Mouse (Mus musculus) brown adipose tissue, adult 24 weeks (tissue): ENCODE measurements at regions not wholly inside any gene's neighbourhood (a gene's known extent, or its start where the extent isn't known, plus 50 kb on each side); places are given as distances from the start of the nearest gene placed in this dataset.

Source experiments
- H3K27ac ChIP-seq: fragments of 200-500 bp; replicated peaks from 2 replicates; pipeline ENCODE4 v1.5.1; 2012; ENCODE audit warnings: low read depth, mild to moderate bottlenecking, low read length
- H3K4me1 ChIP-seq: fragments of 200-500 bp; 2 replicates; pipeline ENCODE4 v1.6.1; 2012; ENCODE audit warnings: low read length, mixed read lengths; ENCODE audit not compliant: control insufficient read depth, insufficient read depth, insufficient read length
- H3K4me3 ChIP-seq: fragments of 200-500 bp; 2 replicates; pipeline ENCODE4 v1.5.1; 2012; ENCODE audit warnings: low read depth, mild to moderate bottlenecking, low read length, moderate library complexity; ENCODE audit not compliant: insufficient read depth

- Histone ChIP-seq H3K4me3 (no peak overlapping the region), H3K27ac (no peak overlapping the region), H3K4me1 (no peaks in the 10 kb centered on the region)
These were observed 192.7 kb upstream of the Msx2 start for GRCm38 (mm10) chr13:53665592-53665991.

DNA sequence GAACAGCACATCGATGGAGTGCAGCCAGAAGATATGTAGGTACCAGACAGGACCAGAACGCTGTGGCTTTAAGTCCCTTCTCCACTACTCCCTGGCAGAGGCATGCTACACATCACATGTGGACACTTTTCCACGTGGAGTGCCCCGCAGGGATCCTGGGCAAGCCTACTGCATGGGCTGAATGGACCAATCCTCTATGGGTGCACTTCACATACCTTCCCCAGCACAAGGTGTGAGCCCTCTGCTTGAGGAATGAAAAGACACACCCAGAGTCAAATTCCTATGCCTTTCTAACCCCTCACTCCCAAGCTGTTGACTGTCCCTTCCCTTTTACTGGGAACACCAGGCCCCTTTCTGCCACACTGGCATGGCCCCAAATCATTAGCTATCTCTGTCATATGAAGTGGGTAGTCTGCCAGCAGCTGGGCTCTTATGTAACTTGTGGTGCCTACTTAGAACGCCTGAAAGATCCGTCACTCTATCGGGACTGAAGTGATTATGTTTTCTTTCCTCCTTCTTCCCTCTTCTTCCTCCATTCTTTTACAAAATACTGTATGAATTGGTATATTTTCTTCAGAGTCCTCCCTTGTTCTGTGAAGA is 191.9 kb upstream of the Msx2 start:
- Histone ChIP-seq H3K27ac (no peak overlapping the region), H3K4me3 (no peak overlapping the region), H3K4me1 (no peaks in the 10 kb centered on the region)

DNA sequence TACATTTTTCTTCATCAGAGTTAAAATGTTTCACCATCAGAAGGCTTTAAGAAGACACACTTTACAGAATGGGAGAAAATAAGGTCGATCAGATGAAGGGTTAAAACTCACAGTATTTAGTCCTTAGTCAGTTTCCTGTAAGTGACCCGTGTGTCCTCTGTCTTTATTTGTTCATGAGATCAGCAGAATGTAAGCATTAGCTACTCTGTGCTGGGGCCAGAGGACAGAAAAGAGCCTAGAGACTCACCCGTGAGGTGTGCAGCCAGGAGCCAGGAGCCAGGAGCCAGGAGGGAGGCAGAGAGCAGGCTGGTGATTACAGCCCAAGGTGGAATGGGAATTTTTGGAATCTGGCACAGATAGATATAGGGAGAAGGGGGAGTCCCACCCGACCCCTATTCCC is 180.0 kb upstream of the Msx2 start:
- no peak overlapping the region for H3K4me3 ChIP-seq
- H3K27ac ChIP-seq: no peak overlapping the region

DNA sequence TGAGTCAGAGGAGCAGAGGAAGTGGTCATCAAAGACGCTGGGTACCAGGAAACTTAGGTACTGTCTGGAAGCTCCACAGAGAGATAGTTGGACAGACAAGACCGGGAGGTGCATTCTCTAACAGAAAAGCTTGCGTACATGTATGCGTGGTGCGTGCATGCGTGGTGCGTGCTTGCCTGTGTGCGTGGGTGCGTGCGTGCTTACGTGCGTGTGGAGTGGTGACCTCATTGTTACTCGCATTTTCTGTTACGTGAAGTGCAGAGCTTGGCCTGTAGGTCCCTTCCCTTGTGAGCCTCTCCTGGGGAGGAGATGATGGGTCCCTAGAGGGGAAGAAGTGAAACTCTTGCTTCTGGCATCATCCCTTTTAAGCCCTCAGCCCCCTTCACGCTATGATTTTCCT is 175.5 kb upstream of the Msx2 start:
- no peak overlapping the region for H3K27ac ChIP-seq
- H3K4me3 ChIP-seq: no peak overlapping the region
- no peaks in the 10 kb centered on the region for H3K4me1 ChIP-seq

More for the DNA sequence above, 180.0 kb upstream of the Msx2 start:
- no peaks in the 10 kb centered on the region for H3K4me1 ChIP-seq

DNA sequence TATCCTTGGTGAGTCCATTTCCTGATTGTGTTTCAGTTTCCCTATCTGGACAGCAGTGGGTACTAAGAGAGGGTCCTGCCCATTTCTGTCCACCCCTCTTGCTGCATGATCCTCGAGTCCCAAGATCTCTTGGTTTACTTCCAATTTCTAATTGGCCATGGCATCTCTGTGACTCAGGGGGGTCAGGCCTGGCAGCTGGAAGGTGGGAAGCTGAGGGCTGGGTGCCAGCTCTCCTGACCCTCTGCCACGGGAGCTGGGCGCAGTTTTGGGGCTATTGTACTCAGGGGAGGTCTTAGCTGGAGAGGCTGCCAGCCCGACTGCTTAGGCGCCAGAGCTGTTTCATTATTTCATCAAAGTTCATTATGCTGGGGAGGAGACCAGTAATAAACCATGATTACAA is 169.7 kb upstream of the Msx2 start:
- Histone ChIP-seq H3K4me1 (no peaks in the 10 kb centered on the region), H3K27ac (no peak overlapping the region), H3K4me3 (no peak overlapping the region)

DNA sequence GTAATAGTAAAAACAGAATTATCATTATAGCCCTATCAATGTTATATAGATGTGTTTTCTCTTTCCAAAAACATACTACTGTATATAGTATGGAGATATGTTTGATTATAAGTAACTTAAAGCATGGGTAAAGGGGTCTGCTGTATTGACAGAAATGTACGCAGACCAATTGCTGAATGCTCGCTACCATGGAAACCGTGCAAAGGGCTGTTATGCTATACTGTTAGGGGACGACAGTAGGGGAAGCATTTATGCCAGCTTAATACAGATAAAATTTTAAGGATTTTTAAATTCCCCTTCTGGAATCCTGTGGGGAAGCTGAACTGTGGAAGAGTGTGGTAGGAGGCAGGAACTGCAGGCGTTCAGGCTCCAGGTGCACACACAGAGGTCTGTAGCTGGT is 166.7 kb upstream of the Msx2 start:
- Histone ChIP-seq H3K4me3 (no peak overlapping the region), H3K4me1 (no peaks in the 10 kb centered on the region), H3K27ac (no peak overlapping the region)

DNA sequence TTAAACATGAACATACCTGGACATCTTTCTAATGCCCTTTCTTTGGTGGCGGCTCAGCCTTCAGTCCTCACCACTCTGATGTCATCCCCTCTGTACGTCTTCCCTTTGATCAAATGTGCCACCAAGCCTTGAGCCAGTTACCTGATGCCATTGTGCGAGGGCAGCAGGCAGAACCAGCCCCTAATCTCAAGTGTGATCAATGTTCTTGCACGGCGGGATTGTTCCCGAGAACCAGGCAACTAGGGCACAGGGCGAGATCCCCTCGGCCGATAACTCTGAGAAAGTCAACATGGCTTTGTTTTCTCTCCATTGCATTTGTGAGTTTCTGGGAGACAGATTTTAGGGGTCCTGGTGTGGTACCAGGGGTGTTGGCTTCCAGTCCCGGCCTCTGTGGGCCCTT is 166.2 kb upstream of the Msx2 start:
- Histone ChIP-seq H3K4me3 (no peak overlapping the region), H3K27ac (no peak overlapping the region), H3K4me1 (no peaks in the 10 kb centered on the region)

DNA sequence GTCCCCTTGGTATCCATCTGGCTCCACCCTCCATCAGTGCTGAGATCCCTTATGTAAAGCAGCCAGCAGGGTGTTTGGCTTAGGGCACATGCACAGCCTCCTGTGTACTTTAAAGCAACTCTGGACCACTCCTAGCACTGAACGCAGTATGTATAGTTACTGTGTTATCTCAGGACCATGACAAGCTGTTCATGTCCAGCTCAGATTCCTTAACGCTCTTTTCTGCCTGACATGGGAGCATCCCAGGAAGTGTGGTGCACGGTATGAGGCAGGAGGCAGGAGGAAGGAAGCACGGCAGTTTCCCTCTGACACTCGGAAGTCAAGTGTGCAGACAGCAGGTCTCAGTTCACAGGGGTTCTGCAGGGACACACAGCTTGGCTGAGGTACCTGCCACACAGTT is 163.1 kb upstream of the Msx2 start:
- Histone ChIP-seq H3K27ac (no peak overlapping the region), H3K4me3 (no peak overlapping the region), H3K4me1 (no peaks in the 10 kb centered on the region)

- H3K4me3 ChIP-seq: no peak overlapping the region
These were observed 161.8 kb upstream of the Msx2 start for GRCm38 (mm10) chr13:53634637-53635203.

DNA sequence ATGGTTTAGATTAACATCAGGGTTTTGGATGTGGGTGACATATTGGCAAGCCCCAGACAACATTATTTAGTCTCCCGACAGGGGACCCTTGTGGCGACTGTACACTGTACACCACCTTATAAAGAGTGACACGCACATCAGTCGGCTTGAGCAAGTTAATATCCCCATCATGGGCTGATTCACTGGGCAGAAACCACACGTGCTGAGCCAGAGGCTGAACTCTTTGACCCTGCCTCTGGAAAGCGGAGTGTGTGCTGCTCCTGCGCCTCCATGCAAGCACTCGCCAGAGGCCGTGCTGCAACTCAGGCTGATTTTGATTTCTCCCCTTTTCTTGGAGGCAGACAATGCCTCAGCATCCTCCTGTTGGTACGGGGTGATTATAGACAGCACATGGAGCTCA is 125.2 kb upstream of the Msx2 start:
- Histone ChIP-seq H3K27ac (no peak overlapping the region), H3K4me3 (no peak overlapping the region), H3K4me1 (no peaks in the 10 kb centered on the region)

More at GRCm38 (mm10) chr13:53634637-53635203, 161.8 kb upstream of the Msx2 start:
- H3K27ac ChIP-seq: no peak overlapping the region
- no peaks in the 10 kb centered on the region for H3K4me1 ChIP-seq

DNA sequence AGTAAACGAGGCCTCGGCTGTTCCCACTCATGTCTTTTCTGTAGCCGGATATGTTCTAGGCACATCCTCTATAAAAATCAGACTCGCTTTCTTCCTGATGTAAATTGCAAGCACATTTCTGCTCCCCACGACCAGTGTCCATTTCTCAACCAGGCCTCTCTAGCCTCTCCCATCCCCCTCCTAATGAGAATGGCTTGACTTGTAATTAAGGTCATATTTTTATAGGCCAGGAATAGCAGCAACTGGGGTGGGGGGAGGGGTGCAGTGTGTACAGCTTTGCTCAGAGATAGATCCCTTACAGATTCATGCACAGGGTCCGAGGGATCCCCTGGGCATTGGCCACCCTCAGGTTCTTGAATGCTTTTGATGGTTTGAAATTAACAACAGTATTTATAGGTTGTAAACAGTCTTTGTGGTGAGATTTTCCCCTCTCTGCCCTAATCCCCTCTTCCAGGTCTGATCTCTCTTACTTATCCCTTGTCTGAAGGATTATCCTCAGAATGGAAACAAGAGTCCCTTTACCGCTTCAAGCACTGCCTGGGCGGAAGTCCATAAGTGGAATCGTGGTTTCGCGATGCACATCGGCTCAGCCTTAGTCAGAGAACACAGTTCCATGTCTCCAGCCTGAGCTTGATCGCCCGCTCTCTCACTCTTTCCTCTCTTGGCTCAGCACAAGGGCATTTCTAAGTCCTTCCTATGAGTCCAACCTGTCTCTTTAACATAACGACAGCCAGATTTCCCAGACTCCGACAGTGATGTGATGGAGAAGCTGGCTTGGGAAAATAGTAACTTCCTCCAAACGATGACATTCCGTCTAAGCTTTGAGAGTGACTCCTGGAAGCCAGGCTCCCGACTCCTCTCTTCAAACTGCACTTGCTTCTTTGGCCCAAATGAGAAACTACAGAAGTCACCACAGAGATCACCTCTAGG is 124.3 kb upstream of the Msx2 start:
- H3K27ac ChIP-seq: no peak overlapping the region
- H3K4me1 ChIP-seq: no peaks in the 10 kb centered on the region
- H3K4me3 ChIP-seq: no peak overlapping the region

GRCm38 (mm10) chr13:53592755-53593154 is 119.9 kb upstream of the Msx2 start:
- Histone ChIP-seq H3K4me1 (no peaks in the 10 kb centered on the region), H3K4me3 (no peak overlapping the region), H3K27ac (no peak overlapping the region)

DNA sequence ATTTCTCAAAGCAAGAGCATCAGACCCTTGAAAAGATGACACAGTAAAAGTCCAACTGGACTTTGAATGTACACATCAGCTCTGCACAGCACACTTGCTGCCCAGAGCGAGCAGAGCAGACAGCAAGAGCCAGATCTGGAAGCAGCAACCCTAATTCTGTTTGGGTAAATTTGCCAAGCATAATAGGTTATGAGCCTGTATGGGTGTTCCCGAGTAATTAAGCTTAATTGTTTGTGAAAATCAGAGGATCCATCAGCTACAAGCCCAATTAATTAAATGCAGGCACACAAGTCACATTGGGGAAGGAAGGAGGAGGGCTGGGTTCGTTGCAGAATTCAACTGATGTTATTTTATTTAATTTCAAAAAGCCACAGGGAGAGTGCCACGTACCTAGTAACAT is 113.9 kb upstream of the Msx2 start:
- Histone ChIP-seq H3K4me3 (no peak overlapping the region), H3K27ac (no peak overlapping the region), H3K4me1 (no peaks in the 10 kb centered on the region)

DNA sequence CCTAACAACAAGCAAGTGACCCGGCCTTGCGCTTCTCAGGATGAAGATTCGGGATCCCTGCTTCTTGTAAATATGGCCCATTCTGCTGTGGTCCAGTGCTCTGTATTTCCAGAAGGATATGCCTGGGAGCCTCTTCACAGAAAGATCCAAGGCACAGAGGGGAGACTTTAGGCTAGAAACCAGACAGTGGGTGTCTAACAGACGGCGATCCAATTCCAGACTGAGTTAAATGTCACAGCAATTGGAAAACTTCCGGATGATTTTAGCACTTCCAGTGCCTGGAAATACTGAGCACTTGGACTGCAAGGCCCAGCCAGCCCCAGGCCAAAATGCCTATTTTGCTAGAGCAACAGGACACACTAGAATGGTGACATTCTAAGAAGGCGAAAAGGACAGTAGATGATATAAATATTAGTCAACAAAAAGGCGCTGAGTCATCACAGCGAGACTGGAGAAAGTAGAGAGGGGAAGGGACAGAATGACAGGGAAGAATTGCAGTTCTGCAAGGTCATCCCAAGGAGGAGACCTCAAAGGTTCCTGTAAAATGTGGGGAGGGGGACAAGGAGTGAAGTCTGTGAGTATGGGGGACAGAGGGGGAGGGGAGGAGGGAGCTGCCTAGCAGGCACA is 111.7 kb upstream of the Msx2 start:
- Histone ChIP-seq H3K4me3 (no peak overlapping the region), H3K4me1 (no peaks in the 10 kb centered on the region), H3K27ac (no peak overlapping the region)

- Histone ChIP-seq H3K27ac (no peak overlapping the region), H3K4me1 (no peaks in the 10 kb centered on the region), H3K4me3 (no peak overlapping the region)
These were observed 81.2 kb upstream of the Msx2 start for GRCm38 (mm10) chr13:53553876-53554577.
